ENCODE assay signal across 13 mouse cellular contexts in genomic region chr7:98483268-98483607, GRCm38 (mm10). TPM values are rescaled to one million over a fixed set of nuclear protein-coding genes. Genes with fewer than 3 reads are reported as not detected.
DNase-seq lines count a peak whose midpoint lies in the region; ATAC-seq and TF ChIP-seq lines count a peak whose summit lies in the region.
"Had no signal": no experiment of that assay in that cellular context is flagged by ENCODE, and none has a peak within 500 bp of the region (broad histone marks: within the 10 kb centered on the region; RNA-seq: fewer than 3 reads in every experiment).

No protein-coding gene starts in this region.

- peaks cover 5% of the 10 kb centered on the region; the same call in 1 of the 2 replicates for H3K27me3 ChIP-seq in lung, embryonic 15.5 days
- peaks cover 11% of the 10 kb centered on the region for H3K27me3 ChIP-seq in liver, embryonic 13.5 days

- peak overlapping the region; percentile 14; the same call in 1 of the 2 replicates for H3K4me2 ChIP-seq in lung, embryonic 15.5 days
- H3K4me2 ChIP-seq in liver, embryonic 13.5 days: no peak overlapping the region
- H3K4me2 ChIP-seq: midbrain, embryonic 12.5 days had no signal

- no peak for ATAC-seq in lung, embryonic 15.5 days (ENCODE audit: borderline replicate concordance, extremely low read depth, low FRiP score, low TSS enrichment)
- no peak for ATAC-seq in liver, embryonic 13.5 days (ENCODE audit: low read depth)

- no peak for TF ChIP-seq CTCF in embryonic fibroblast, embryonic 13.5 days (IDR thresholded peaks at IDR 0.05; ENCODE audit: borderline replicate concordance, insufficient read depth, low read length)

- intact Hi-C loops in heart, postnatal 14 days (cut with DNase I): loop anchor here (5.0 kb wide), 1 partner anchor 219 kb away; the partner anchor contains the start of gene Thap12

- H3K4me1 ChIP-seq in lung, embryonic 15.5 days: peaks cover 27% of the 10 kb centered on the region
- H3K4me1 ChIP-seq in embryonic fibroblast, embryonic 13.5 days (ENCODE audit: control insufficient read depth, insufficient read depth, low read length): peaks cover 16% of the 10 kb centered on the region
- H3K4me1 ChIP-seq in liver, embryonic 13.5 days (replicated peaks): no peaks in the 10 kb centered on the region

- H3K27ac ChIP-seq in lung, embryonic 15.5 days: peak overlapping the region; percentile 69
- peak overlapping the region; percentile 27 for H3K27ac ChIP-seq in embryonic fibroblast, embryonic 13.5 days (ENCODE audit: insufficient read depth, low read length)
- H3K27ac ChIP-seq in liver, embryonic 13.5 days: peak overlapping the region; percentile 72
- H3K27ac ChIP-seq: midbrain, embryonic 12.5 days had no signal

- H3K9ac ChIP-seq in lung, embryonic 15.5 days: no peak overlapping the region
- no peak overlapping the region for H3K9ac ChIP-seq in liver, embryonic 13.5 days
- H3K9ac ChIP-seq: midbrain, embryonic 12.5 days had no signal

- DNase-seq in heart, adult 11 months: peak; percentile 92
- no peak for DNase-seq in heart, postnatal 14 days
- no peak for DNase-seq in lung, postnatal 14 days
- no peak for DNase-seq in liver, embryonic 13.5 days
- DNase-seq in Muller cell, postnatal 12 days (ENCODE audit: inconsistent ontology term): no peak
- no peak for DNase-seq in layer of hippocampus, adult 9-10 months (ENCODE audit: low spot score)
- DNase-seq: gastrocnemius, postnatal 36 days had no signal

- no peak for TF ChIP-seq POLR2A in embryonic fibroblast, embryonic 13.5 days (IDR thresholded peaks at IDR 0.05; ENCODE audit: low read depth, low read length)

- H3K9me3 ChIP-seq in lung, embryonic 15.5 days: no peaks in the 10 kb centered on the region
- H3K9me3 ChIP-seq in liver, embryonic 13.5 days (replicated peaks): no peaks in the 10 kb centered on the region
- H3K9me3 ChIP-seq: midbrain, embryonic 12.5 days had no signal

- WGBS in lung, embryonic 15.5 days: 26% methylated on average over 8 of the region's 8 CpGs
- WGBS in liver, embryonic 13.5 days (ENCODE audit: insufficient replicate concordance): 25% methylated on average over 8 of the region's 8 CpGs

- no peak overlapping the region for H3K4me3 ChIP-seq in lung, embryonic 15.5 days
- H3K4me3 ChIP-seq in embryonic fibroblast, embryonic 13.5 days (ENCODE audit: insufficient read depth, low read length): no peak overlapping the region
- no peak overlapping the region for H3K4me3 ChIP-seq in liver, embryonic 13.5 days (replicated peaks)
- H3K4me3 ChIP-seq: erythroblast, embryonic 14.5 days; midbrain, embryonic 12.5 days had no signal

- no peaks in the 10 kb centered on the region for H3K36me3 ChIP-seq in lung, embryonic 15.5 days
- no peaks in the 10 kb centered on the region for H3K36me3 ChIP-seq in liver, embryonic 13.5 days
- H3K36me3 ChIP-seq: midbrain, embryonic 12.5 days had no signal

RNA-seq across cellular contexts. Expression of gene Lrrc32, which starts 5.8 kb away (rescaled TPM):
- 10 to 100 TPM; 11.9 to 15.4 TPM for total RNA-seq in heart, postnatal 14 days (2021)
- polyA plus RNA-seq in lung, embryonic 15.5 days (2015; fragmentation: Nextera tagmentation; extraction: Ambion mirVana): 4.8 and 5.5 TPM in 2 replicates
- polyA plus RNA-seq in embryonic fibroblast, embryonic 13.5 days (2011; ENCODE audit: insufficient read length, low read depth, missing spikeins): 95.5 and 220 TPM in 2 replicates
- 3.2 and 5.7 TPM in 2 replicates for polyA plus RNA-seq in liver, embryonic 13.5 days (2015; fragmentation: Nextera tagmentation; extraction: Ambion mirVana)

RNA-seq across cellular contexts. Expression of gene Gucy2d, which starts 43.0 kb away (rescaled TPM):
- under 1 TPM in 1 of 2 experiments, not detected in 1; 0.17 TPM for total RNA-seq in heart, postnatal 14 days (2021)
- not detected in 2 replicates for polyA plus RNA-seq in lung, embryonic 15.5 days (2015; fragmentation: Nextera tagmentation; extraction: Ambion mirVana)
- not detected in 2 replicates for polyA plus RNA-seq in embryonic fibroblast, embryonic 13.5 days (2011; ENCODE audit: insufficient read length, low read depth, missing spikeins)
- not detected in 2 replicates for polyA plus RNA-seq in liver, embryonic 13.5 days (2015; fragmentation: Nextera tagmentation; extraction: Ambion mirVana)
- total RNA-seq: layer of hippocampus, postnatal 14 days had no signal
- polyA plus RNA-seq: C2C12; erythroblast, embryonic 14.5 days; midbrain, embryonic 12.5 days had no signal

Comparison
In these comparisons a context has a peak if more than half of its experiments do, and no peak if none do; other contexts are left out.
1. RNA of gene Lrrc32, which starts 5.8 kb away (polyA plus RNA-seq): 95.5 to 220 TPM in embryonic fibroblast, embryonic 13.5 days; 4.8 to 5.5 TPM in lung, embryonic 15.5 days and 3.2 to 5.7 TPM in liver, embryonic 13.5 days; every median in the first group is over 10 times any median in the second.
2. Peak in every context shown above with its lines, with median percentiles within 50 percentile points of each other: H3K27ac ChIP-seq.